Mouse (Mus musculus) brown adipose tissue, adult 24 weeks (tissue): Measurements from ENCODE around the gene Vmn2r42. TPM values are rescaled to one million over a fixed set of nuclear protein-coding genes. Genes with fewer than 3 reads are reported as not detected.
"Not testable (repeated sequence)": the region's sequence is repeated elsewhere in the genome, so short reads cannot be mapped to it uniquely, and the experiment has no call there.

ENCODE experiments used
- H3K27ac ChIP-seq: fragments of 200-500 bp; replicated peaks from 2 replicates; pipeline ENCODE4 v1.5.1; 2012; ENCODE audit warnings: low read depth, mild to moderate bottlenecking, low read length
- H3K4me1 ChIP-seq: fragments of 200-500 bp; 2 replicates; pipeline ENCODE4 v1.6.1; 2012; ENCODE audit warnings: low read length, mixed read lengths; ENCODE audit not compliant: control insufficient read depth, insufficient read depth, insufficient read length
- H3K4me3 ChIP-seq: fragments of 200-500 bp; 2 replicates; pipeline ENCODE4 v1.5.1; 2012; ENCODE audit warnings: low read depth, mild to moderate bottlenecking, low read length, moderate library complexity; ENCODE audit not compliant: insufficient read depth
- polyA plus RNA-seq: library from polyadenylated mRNA; stranded (reverse); fragments of >200 nt; gene quantifications from 2 replicates; pipeline ENCODE4 v1.2.4, GENCODE M21; 2012; ENCODE audit not compliant: missing spikeins, insufficient read depth, insufficient read length

The Vmn2r42 gene
- polyA plus RNA-seq = not detected in 2 replicates

DNA sequence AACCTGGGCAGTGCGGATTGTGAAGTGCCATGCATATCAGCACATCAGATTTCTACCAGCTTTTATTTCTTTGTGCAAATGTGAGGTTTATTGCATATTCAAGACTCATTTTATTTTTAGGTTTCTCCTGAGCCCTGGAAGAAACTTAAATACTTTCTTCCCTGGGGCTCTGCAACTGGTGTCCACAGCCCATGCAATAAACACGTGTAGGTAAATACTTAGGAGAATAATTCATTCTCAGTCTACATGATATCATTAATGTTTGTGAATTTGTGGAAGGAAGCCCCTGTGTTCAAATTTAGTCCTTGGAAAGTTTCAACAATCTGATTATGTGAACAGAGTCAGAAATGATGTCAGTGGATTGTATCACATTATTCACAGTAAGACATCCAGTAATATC, at the start of gene Vmn2r42:
Gene Vmn2r42, minus strand, starts transcription at position 101 of the 400 bp plus-strand sequence.
- not testable (repeated sequence) for H3K4me1 ChIP-seq, H3K4me3 ChIP-seq, H3K27ac ChIP-seq

DNA sequence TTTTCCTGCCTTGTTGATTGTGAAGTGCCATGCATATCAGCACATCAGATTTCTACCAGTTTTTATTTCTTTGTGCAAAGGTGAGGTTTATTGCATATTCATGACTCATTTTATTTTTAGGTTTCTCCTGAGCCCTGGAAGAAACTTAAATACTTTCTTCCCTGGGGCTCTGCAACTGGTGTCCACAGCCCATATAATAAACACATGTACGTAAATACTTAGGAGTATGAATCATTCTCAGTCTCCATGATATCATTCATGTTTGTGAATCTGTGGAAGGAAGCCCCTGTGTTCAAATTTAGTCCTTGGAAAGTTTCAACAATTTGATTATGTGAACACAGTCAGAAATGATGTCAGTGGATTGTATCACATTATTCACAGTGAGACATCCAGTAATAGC, 38.6 kb downstream of the Vmn2r42 start, which contains the start of gene Vmn2r41:
Gene Vmn2r41, minus strand, starts transcription at position 101 of the 400 bp plus-strand sequence.
- H3K4me3 ChIP-seq, H3K4me1 ChIP-seq, H3K27ac ChIP-seq: not testable (repeated sequence)

Other genes with a start within 250 kb of the Vmn2r42 start
- gene Vmn2r41, start 38.7 kb downstream of the Vmn2r42 start, polyA plus RNA-seq = not detected in 2 replicates
- not detected in 2 replicates for gene Vmn2r43, start 60.3 kb upstream of the Vmn2r42 start, polyA plus RNA-seq
- not detected in 2 replicates for gene Vmn2r44, start 183.0 kb upstream of the Vmn2r42 start, polyA plus RNA-seq